Mouse (Mus musculus) stomach, postnatal 0 days (tissue): ENCODE data around the gene Cpm.

ENCODE experiments used
- CTCF ChIP-seq: IDR thresholded peaks from 2 replicates; pipeline ENCODE4 v1.5.1; 2016; ENCODE audit warnings: antibody characterized with exemption, low read depth, mild to moderate bottlenecking, moderate library complexity
- EP300 ChIP-seq: optimal IDR thresholded peaks from 2 replicates; pipeline ENCODE3; 2016; ENCODE audit warnings: antibody characterized with exemption

- TF ChIP-seq CTCF (no peak), EP300 (no peak)
Measured at GRCm38 (mm10) chr10:117589144-117589940, 40.0 kb upstream of the Cpm start.
